Mouse (Mus musculus): ENCODE measurements around the gene Fgf7.

Gene Fgf7

DNA sequence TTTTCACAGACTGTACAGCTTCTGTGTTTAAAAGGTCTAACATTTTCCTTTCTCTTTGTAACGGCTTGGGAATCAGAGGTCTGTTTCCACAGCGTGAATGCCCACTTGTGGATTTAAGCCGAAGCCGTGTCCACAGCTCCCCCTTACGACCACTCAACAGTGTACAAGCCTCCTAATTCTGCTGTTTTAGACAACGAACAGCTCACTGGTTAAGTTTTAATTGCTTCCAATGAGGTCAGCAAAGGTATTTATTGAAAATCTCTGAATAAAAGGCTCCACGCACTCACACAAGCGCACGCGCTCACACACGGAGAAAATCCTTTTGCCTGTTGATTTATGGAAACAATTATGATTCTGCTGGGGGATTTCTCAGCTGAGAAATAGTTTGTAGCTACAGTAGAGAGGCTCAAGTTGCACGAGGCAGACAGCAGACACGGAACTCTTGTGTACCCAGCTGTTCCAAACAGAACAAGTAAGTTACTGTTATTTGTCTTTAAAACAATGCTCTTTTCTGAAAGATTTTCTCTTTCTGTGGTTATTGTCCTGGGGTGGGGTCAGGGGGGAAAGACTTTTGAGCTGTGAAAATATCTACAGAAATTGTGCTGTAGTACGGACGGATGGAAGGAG is at the start of gene Fgf7:
Gene Fgf7 (plus strand): TSS at position 280 of the 627 bp plus-strand sequence.
- peak; percentile 11 for DNase-seq

DNA sequence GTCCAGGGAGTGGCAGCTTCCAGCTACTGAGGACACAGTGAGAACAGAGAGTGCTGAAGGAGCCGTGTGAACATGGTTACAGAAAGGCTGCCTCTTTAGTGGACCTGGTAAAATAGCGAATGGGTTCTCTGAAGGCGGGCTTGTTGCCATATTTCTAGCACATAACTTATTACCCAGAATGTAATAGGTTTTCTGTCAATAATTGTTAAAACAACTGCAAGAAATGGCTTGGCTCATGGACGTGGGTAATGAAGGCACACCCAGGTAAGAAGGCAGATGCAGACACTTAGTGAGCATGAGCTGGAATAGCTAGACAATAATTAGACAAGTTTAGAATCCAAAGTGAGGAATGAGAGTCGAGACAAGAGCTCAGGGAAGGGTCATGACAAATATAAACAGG is 32.2 kb upstream of the Fgf7 start:
- DNase-seq: peak; percentile 66

DNA sequence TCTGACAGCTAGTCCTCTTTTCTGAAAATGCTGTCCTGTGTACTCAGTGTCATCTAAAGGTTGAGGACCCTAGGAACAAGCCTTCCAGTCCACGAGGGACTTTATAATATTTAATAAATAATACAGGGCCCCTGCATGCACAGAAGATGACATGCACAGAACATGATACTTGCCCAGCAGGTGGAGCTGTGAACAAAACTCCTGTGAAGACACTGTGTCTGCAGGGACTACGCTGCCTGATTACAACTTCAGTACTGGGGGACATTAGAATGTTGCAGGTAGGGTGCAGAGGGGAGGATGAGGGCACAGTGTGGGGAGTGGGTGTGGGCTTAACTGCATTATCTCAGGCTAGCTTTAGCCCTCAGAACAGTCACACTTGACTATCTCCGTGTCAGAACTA is 28.4 kb upstream of the Fgf7 start:
- DNase-seq: peak; percentile 44

DNA sequence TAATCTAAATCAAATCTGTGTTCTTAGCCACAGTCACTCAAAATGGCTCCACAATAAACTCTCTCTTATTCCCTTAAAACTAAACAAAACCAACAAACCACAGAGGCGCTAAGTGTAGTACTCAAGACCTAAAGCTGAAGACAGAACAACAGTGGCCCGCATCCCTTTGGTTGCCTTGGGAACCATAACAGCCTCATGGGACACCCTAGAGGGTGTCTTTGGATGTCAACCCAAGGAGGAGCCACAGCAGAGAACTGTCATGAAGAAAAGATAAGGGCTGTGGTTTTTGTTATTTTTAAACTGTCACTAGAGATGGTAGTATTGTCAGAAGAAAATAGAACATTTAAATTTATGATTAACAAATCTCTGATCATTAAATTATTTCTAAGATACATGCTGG is 27.7 kb upstream of the Fgf7 start:
- DNase-seq: no peak

DNA sequence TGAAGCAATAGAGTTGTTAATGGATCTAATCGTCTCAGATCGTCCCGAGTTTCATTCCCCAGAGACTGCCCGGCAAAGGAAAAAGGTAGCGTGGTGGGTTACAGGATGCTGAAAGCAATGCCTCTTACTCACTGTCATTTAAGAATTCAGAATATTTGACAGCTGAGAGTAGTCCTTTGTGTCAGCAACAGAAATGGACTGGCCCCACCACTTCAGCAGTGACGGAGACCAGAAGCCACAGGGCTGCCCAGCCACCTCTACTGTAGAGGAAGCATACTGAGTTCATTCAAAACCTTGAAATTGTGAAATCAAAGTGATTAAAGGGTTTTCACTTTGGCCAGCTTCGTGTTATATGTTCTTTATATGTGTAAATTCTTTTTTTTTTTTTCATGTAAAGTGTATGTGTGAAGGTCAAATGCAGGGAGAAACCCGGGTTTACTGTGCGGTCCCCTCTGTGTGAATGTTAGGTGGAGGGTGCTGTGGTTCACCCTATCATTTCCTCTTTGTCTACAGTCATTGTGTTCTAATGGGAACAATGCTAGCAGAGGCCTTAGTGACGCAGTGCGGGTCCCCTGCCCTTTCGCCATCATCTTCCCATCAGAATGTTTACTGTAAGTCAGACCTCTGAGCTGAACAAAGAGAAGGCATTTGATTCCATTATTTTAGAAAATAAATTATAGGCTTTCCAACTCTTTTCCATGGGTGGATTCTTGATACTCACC is 19.3 kb upstream of the Fgf7 start:
- no peak for DNase-seq

DNA sequence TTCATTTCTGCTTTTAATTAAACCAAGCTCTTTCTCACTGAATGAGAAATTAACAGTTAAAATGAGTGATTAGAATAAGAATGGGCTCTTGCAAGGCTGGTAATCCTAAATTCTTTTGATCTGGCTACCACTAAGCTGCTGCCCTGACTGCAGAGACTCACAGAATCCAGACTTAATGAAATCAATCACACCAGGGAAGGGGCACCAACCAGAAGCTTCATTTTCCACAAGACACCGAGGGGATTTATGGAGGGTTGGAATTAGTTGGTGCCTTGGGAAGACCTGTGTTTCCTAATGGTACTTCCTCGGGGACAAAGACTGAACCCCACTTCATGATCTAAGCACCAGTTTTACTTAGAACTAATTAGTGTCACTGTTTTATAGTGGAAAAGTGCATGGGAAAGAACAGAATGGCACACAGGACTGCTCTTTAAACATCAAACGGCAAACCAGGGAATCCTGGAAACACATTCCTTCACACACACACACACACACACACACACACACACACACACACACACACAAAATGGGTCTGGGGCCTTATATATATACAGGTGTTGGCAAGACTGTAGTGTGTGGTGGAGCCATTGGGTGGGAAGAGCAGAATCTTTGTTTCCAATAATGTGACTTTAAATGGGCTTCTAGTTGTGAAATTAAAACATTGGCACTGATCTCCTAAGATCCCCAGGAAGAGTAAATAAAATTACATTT is 18.5 kb upstream of the Fgf7 start:
- DNase-seq: no peak

DNA sequence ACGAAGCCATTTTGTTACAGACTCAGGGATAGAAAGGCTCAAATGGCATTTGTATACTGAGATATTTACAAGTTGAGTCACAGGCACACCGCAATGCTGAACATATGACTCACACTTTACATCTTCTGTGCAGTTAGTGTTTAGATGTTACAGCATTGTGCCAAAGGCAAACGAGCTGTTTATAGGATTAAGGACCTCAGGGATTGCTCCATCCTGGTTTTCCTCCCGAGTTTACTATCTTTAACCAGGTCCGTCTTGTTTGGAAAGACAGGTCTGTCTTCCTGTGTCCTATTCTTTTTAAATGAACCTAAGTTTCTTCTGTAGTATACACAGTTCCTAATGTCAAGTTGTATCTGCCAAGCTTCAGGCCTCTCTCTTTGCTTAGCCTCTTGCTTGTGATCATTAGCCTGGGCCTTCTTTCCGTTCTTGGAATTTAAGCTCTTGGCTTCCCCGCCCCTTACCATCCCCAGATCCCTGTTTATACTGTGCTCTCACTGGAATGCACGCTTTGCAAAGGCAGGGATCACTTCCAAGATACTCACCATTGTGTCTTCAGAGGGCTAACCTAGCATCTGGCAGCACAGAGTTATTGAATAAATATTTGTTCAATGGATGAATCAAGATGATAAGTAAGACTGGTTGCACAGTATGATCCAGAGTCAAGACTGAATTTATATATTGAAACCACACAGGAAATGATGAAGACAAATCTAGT is 3.1 kb upstream of the Fgf7 start:
- no peak for DNase-seq

DNA sequence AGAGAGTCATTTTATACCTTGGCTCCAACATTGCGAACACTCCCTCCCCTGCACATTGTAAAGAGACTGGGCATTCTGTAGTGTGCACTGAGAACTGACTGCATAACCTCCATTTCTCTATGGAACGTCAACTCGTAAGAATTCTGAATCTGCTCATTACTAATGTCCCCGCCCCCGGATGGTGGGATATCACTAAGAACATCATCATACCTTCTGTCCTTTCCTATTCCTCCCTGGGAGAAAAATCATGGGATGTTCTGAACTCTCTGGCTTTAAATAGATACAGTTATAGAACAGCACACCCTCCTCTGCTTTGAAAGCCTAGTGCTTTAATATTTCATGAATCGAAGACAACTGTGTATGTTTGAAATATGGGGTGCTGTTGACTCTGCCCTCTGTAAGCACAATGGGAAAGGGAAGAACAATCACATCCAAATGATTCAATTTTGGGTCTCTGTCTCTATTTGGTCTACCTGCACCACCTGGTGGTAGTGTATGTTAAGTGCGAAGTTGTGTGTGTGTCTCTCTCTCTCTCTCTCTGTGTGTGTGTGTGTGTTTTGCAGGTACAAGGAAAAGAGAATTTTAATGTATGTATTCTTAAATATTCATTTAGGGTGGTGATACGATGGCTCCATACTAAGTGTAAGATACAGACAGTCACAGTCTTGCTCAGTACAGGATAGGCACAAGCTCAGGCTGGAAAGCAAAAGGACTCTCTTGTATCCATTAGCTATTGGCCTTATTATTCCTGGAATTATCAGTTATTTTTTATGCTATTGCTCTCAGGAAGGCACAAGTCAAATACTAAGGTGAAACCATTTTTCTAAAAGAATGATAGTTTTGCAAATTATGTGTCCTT is 1.1 kb upstream of the Fgf7 start:
- DNase-seq: peak; percentile 32

DNA sequence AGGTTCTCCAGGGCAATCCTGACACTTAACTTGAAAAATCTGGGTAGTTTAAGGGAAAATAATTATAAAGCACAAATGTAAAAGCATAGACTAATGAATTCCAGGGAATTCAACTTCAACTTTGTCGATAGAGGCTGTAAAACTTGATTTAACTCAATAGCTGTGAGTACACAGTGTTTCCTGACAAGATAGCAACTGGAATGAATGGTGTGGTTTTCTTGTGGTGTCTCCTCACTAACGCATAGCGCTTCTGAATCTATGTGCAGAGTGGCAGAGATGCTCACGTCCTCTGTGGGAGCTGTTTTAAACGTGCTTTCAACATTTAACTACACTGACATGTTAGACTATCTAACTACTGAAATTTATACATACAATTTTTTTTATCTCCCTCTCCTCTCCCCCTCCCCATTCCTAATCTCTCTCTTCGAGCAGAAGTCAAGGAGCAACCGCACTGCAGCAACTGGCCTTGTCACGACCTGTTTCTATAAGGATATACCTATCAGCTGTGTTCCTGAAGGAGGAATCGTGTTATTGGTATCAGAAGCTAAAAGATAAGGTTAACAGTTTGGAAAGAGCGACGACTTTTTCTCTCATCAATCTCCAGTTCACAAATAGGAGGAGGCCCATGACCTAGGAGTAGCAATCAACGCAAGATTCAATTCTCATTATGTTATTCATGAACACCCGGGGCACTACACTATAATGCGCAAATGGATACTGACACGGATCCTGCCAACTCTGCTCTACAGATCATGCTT is 734 bp downstream of the Fgf7 start:
- no peak for DNase-seq

DNA sequence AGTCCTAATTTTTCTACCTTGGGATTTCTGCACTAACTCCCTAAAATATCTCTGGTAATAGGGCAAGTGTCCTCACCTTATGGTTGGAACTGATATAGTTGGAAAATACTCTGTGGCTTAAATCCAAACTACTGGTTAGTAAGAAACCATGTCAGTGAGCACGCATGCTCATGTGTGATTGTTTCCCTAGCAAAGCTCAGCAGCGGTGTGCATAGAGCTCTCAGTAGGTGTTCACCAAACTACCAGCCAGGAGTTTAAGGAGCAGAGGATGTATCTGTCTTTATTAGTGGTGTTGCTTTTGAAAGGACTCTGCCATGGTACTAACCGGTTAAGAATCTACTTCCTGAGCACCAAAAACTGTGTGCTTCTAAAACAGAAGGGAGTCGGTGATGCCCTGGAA is 1.7 kb downstream of the Fgf7 start:
- DNase-seq: no peak

DNA sequence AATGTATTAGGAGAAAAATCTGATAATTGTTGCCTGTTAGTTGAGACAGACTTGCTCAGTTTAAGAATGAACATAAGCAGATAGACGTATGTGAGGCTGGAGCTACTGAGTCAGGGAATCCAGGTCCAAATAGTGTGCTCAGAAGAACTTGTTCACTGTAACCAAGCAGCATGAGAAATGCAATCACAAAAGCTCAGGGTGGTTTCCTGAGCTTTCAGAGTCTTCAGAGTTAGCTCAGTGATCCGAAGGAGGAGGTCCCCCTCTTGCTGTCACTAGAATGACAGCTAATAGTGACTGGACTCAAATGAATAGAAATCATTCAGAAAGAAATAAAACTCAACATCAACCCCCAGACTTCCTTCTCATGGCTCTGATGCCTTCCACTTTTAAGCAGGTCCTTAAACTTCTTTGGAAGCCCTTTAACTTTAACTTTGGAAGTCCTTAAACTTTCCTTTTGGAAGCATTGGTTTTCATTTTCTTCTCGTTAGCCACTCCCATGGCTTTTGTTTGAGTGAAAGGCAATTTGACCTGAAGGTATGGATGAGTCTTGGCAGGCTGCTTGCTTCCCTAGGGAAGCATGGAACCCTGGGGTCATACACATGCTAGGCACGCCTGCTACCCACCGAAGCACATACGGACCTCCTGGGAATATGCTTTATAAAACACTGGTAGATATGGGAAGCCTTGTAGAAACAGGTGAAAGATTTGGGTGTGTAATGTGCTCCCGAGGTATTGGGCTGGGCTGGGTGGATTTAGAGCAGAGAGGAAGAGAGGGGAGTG is 4.0 kb downstream of the Fgf7 start:
- DNase-seq: no peak

DNA sequence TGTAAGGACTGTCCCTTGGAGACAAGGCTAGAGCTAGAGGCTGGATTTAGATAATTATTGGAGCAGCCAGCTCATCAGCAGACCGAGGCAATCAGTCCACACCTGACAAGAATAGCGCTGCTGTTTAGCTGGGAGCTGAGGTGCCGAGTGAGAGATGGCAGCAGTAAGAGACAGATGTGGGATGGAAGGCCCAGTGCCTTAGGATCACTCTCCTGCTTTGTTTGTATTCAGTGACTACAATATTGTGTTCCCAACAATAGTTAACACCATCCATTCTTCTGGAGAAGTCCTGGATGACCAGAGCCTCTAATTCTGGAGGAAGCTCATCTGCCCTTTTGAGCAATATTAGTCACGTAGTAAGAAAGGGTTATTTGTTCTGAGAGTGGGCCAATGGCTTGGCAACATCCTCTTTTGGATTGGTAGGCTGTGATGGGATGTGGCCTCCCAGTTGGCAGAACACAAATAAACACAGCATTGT is 5.0 kb downstream of the Fgf7 start:
- DNase-seq: no peak

DNA sequence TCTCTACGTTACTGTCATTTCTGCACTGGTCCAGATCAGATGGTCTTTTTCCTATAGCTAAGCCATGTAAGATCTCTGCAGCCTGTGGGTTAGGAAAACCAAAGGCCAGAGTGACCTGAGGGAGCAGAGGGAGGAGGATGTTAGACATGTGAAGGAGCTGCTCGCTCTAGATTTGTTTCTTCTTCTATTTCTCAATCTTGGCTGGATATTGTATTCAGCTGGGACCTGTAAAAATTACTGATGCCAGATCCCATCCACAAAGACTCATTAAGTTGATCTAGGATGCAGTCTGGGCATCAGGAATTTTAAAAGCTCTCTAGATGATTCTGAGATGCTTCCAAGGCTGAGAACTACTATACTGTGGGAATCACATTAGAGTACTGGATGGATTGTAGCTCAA is 6.2 kb downstream of the Fgf7 start:
- no peak for DNase-seq

DNA sequence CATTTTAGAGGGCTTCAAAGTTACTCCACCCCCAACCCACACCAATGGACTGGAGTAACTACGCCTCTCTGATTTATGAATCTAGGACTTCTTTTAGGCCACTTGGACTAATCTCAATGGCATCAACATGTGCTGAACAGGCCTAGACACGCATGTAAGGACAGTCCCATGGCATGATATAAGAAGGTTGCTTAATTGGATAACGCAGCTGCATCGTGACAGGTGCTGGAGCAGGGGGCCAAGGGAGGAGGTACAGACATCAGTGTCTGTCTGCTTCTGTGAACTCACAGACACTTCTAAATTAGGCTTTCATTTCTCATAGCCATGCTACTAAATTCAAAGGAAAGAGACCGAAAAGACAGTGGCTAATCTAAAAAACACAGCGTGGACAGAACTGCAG is 6.8 kb downstream of the Fgf7 start:
- DNase-seq: no peak

DNA sequence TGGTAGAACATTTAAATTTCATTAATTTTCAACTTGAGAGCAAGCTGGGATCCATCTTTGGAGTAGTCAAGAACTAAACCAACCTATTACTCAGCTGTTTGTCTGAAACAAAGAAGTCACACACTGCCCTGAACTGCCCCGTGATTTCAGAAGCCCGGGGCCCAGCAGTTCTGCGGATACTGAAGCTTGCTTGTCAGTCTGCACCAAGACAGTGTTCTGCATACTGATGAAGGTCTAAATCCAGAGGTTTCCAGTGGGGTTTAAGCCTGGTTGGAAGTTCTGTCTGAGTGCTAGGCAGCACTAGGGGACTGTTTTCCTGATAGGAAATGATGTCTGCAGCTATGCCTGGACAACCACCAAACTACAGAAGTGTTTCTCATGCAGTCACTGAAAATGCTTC is 8.2 kb downstream of the Fgf7 start:
- no peak for DNase-seq

DNA sequence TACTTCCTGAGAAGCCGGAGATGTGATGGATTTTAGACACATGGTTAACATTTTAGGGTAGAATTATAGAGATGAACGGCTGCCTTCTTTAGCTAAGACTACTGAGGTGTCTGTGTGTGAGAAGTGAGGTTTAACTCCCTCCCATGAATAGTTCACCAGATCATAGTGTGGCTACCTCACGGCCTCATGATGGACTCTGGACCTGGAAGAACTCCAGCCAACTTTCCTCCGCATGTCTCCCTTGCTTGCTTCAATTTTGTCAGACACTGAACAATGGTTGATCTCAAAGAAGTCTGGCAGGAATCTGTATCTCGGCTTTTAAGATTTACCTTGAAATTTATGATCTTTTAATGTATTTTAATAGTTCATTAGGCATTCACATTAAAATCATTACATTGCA is 11.2 kb downstream of the Fgf7 start:
- DNase-seq: peak; percentile 60

DNA sequence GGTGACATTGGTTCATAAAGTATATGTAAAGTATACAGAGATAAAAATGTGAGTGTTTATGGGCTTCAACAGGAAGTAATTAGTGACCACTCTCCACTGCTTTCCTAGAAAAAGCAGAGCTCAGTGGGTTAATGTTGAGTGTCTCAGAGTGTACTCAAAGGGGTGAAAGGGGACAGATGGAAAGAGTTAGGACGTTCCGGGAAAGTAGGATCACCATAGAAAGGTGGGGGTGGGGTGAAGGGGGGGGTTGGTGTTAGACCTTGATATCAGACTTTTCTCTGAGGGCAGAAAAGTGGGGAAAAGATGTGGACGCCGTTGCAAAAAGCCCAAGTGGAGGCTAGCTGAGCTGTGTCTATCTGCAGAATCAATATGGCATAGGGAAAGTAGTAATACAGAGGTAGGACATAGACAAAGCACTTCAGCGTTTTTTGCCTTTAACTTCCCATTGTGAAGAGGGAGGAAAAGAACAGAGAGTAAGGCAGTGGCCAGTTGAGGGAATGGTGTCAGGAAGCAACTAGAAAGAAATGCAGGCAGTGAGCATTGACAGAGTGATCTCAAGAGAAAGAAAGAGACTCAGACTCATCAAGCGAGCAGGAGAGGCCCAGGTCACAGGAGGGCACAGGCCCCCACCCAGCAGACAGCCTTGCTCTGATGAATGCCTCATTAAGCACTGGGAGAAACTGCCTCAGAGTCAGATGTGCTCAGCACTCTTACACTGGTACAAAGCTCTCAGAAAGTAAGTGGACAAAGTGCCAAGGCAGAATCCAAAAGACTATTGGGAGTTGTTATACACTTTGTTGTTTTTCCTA is 18.5 kb downstream of the Fgf7 start:
- no peak for DNase-seq

DNA sequence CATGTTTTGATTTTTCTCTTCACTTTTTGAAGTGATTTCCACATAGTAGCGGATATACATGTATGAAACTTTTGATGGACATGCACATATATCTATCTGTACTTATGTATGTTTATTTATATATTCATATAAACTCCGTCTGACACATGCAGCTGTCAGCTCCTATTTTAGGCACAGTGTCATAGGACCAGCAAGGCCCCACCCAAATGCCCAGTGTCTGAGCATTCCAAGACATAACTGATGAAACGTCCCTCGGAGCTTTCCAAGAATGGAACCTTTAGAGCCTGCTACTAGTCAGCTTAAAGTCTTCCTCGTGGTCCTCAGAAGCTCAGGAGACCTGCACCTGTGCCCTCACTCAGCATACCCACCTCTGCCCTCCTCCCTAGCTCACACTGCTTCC is 19.2 kb downstream of the Fgf7 start:
- DNase-seq: no peak

DNA sequence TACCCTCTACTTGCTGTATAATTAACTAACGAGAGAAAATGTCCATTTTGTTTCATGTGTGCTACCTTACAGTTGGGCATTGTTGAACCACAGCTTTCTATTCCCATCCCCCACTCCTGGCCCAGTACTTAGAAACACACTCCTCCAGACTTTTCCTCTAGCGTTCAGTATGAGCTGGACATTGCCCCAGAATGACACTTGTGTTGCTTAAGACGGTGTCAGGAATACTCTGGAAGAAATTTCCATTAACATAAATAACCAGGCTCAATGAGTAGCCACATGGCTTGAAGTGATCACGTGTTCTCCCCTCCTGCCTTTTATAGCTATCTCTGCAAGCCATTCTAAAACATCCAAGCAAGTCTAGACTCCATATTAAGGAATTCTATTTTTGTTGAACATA is 26.1 kb downstream of the Fgf7 start:
- DNase-seq: no peak

All from kidney, adult 9 months (tissue).